Mouse (Mus musculus): ENCODE measurements around the gene Sall4. TPM values are rescaled to one million over a fixed set of nuclear protein-coding genes. Genes with fewer than 3 reads are reported as not detected.

Sall4 gene
- polyA plus RNA-seq, 1 experiment from 2014 or later = 0.08 TPM

DNA sequence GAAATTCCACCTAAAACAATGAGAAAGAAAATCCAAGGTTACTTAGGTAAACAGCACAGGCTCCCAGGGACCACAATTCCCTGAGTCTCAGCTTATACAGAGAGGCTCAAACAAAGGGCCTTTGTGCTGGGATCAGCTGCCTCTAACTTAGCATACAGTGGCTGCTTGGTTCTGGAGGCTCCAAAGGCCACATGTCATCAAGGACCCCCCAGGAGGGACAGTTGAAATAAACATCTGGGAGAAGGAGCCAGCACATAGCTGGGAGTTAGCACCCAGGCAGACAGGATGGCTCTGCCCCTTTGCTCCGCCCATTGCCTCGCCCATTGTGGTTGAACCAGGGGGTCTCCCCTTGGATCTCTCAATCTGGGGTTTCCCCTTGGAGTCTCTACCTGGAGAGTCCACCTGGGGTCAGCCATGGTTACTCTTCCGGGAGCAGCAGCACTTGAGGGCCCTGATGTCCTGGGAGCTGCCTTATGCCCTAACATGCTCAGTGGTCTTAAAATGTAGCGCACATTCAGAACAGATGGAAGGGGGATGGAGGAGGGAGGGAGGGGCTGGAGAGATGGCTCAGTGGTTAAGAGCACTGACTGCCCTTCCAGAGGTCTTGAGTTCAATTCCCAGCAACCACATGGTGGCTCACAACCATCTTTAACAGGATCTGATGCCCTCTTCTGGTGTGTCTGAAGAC lies 23.5 kb upstream of the Sall4 start:
- Histone ChIP-seq H3K27ac (ENCODE audit: low read depth, low read length) (no peak overlapping the region), H3K27me3 (replicated peaks; ENCODE audit: control insufficient read depth, insufficient read depth, low read length) (no peaks in the 10 kb centered on the region), H3K4me3 (ENCODE audit: low read depth, low read length) (no peak overlapping the region), H3K4me2 (replicated peaks; ENCODE audit: low read depth) (no peak overlapping the region), H3K36me3 (ENCODE audit: control insufficient read depth, insufficient read depth) (no peaks in the 10 kb centered on the region), H3K9me3 (ENCODE audit: control insufficient read depth) (no peaks in the 10 kb centered on the region), H3K9ac (ENCODE audit: low read depth, low read length) (no peak overlapping the region), H3K4me1 (replicated peaks; ENCODE audit: control insufficient read depth, insufficient read depth, low read length) (no peaks in the 10 kb centered on the region)
- WGBS = 63% methylated on average over 4 of the region's 4 CpGs
- ATAC-seq = no peak
- no peak for TF ChIP-seq CTCF (IDR thresholded peaks at IDR 0.05; ENCODE audit: low read depth)

DNA sequence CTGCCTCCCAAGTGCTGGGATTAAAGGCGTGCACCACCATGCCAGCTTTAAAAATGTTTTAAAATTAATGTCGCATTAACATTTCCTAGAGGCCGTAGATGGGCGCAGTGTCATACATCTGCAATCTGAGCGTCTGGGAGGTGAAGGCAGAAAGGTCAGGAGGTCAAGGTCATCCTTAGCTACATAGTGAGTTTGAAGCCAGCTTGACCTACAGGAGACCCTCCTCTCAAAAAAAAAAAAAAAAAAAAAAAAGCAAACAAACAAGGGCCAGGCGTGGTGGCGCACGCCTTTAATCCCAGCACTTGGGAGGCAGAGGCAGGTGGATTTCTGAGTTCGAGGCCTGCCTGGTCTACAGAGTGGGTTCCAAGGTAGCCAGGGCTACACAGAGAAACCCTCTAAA lies 18.4 kb upstream of the Sall4 start:
- Histone ChIP-seq H3K4me1 (replicated peaks; ENCODE audit: control insufficient read depth, insufficient read depth, low read length) (no peaks in the 10 kb centered on the region), H3K27me3 (replicated peaks; ENCODE audit: control insufficient read depth, insufficient read depth, low read length) (no peaks in the 10 kb centered on the region), H3K4me2 (replicated peaks; ENCODE audit: low read depth) (no peak overlapping the region), H3K36me3 (ENCODE audit: control insufficient read depth, insufficient read depth) (no peaks in the 10 kb centered on the region), H3K27ac (ENCODE audit: low read depth, low read length) (no peak overlapping the region), H3K4me3 (ENCODE audit: low read depth, low read length) (no peak overlapping the region), H3K9me3 (ENCODE audit: control insufficient read depth) (no peaks in the 10 kb centered on the region), H3K9ac (ENCODE audit: low read depth, low read length) (no peak overlapping the region)
- ATAC-seq = no peak
- 86% methylated on average over 9 of the region's 9 CpGs for WGBS
- TF ChIP-seq CTCF (IDR thresholded peaks at IDR 0.05; ENCODE audit: low read depth) = no peak

DNA sequence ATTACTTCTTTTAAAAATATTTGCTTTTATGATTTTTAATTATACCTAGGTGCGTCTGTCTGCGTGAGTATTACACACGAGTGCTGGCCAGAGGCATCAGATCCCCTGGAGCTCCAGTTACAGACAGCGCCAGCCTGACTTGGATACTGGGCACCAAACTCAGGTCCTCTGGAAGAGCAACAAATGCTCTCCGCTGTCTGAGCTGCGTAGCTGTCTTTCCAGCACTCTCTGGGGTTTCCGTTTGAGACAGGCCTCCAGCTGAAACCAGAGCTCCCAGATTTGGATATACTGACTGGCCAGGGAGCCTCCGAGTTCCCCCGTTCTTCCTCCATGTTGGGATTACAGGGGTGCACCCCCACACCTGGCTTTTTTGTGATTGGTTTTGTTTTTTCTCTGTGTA lies 12.9 kb upstream of the Sall4 start:
- H3K9ac ChIP-seq (ENCODE audit: low read depth, low read length) = no peak overlapping the region
- no peak overlapping the region for H3K27ac ChIP-seq (ENCODE audit: low read depth, low read length)
- H3K9me3 ChIP-seq (ENCODE audit: control insufficient read depth) = no peaks in the 10 kb centered on the region
- no peak overlapping the region for H3K4me3 ChIP-seq (ENCODE audit: low read depth, low read length)
- H3K27me3 ChIP-seq (replicated peaks; ENCODE audit: control insufficient read depth, insufficient read depth, low read length) = no peaks in the 10 kb centered on the region
- 57% methylated on average over 9 of the region's 9 CpGs for WGBS
- ATAC-seq = no peak
- no peak overlapping the region for H3K4me2 ChIP-seq (replicated peaks; ENCODE audit: low read depth)
- H3K36me3 ChIP-seq (ENCODE audit: control insufficient read depth, insufficient read depth) = no peaks in the 10 kb centered on the region
- no peak for TF ChIP-seq CTCF (IDR thresholded peaks at IDR 0.05; ENCODE audit: low read depth)
- no peaks in the 10 kb centered on the region for H3K4me1 ChIP-seq (replicated peaks; ENCODE audit: control insufficient read depth, insufficient read depth, low read length)

DNA sequence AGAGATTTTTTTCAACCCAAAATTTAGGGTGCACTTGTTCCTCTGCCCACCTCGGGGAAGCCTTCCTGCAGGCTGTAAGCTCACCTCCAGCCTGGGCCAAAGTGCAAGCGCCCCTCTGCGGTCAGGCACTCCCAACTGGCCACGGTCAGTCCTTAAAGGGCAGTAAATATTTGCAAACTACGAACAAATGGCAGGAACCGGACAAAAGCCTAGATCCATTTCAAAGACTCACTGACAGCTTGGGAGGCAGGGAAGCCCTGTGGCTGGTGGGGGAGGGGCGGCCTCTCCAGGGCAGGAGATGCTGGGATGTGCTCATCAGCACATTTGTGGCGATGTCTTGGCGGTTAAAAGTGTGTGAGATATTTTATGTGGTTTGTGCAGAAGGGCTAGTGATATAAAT lies 12.3 kb upstream of the Sall4 start:
- TF ChIP-seq CTCF (IDR thresholded peaks at IDR 0.05; ENCODE audit: low read depth) = no peak
- Histone ChIP-seq H3K9me3 (ENCODE audit: control insufficient read depth) (no peaks in the 10 kb centered on the region), H3K36me3 (ENCODE audit: control insufficient read depth, insufficient read depth) (no peaks in the 10 kb centered on the region), H3K9ac (ENCODE audit: low read depth, low read length) (no peak overlapping the region), H3K4me3 (ENCODE audit: low read depth, low read length) (no peak overlapping the region), H3K4me1 (replicated peaks; ENCODE audit: control insufficient read depth, insufficient read depth, low read length) (no peaks in the 10 kb centered on the region), H3K27ac (ENCODE audit: low read depth, low read length) (no peak overlapping the region), H3K27me3 (replicated peaks; ENCODE audit: control insufficient read depth, insufficient read depth, low read length) (no peaks in the 10 kb centered on the region), H3K4me2 (replicated peaks; ENCODE audit: low read depth) (no peak overlapping the region)
- no peak for ATAC-seq
- WGBS = 32% methylated on average over 9 of the region's 9 CpGs

DNA sequence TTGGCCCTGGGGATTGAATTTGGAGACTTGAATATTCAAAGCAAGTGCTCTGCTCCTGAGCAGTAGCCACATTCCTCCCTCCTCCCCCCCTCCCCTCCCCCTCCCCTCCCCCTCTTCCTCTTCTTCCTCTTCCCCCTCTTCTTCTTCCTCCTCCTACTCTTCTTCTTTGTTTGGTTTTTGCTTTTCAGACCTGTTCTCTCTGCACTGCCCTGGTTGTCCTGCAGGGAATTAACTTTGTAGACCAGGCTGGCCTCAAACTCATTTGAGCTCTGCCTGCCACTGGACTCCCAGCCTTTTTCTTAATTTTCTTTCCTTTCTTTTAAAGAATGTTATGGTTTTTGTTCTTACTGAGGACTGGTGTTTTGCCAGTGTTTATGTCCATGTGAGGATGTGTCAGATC lies 9.7 kb upstream of the Sall4 start:
- TF ChIP-seq CTCF (IDR thresholded peaks at IDR 0.05; ENCODE audit: low read depth) = no peak
- Histone ChIP-seq H3K4me3 (ENCODE audit: low read depth, low read length) (no peak overlapping the region), H3K27me3 (replicated peaks; ENCODE audit: control insufficient read depth, insufficient read depth, low read length) (no peaks in the 10 kb centered on the region), H3K4me1 (replicated peaks; ENCODE audit: control insufficient read depth, insufficient read depth, low read length) (no peaks in the 10 kb centered on the region), H3K27ac (ENCODE audit: low read depth, low read length) (no peak overlapping the region), H3K36me3 (ENCODE audit: control insufficient read depth, insufficient read depth) (no peaks in the 10 kb centered on the region), H3K9ac (ENCODE audit: low read depth, low read length) (no peak overlapping the region), H3K9me3 (ENCODE audit: control insufficient read depth) (no peaks in the 10 kb centered on the region), H3K4me2 (replicated peaks; ENCODE audit: low read depth) (no peak overlapping the region)
- no peak for ATAC-seq

DNA sequence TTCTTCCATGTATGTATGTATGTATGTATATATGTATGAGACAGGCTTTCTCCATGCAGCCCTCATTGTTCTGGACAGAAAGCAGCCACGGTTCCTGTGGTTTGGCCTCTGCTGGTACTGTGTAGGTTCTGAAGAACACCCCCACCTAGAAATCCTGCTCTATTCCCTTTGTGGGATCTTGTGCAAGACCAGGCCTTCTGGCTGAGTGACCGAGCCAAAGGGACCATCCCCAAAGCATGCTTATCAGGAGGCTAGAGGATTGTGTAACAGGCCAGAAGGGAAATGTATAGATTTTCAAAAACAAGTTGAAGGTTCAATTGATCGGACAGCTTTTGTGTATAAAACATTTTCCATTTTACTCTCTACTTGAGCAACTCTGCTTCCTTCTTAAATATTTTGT lies 8.5 kb upstream of the Sall4 start:
- WGBS = 79% methylated on average over 3 of the region's 3 CpGs
- no peaks in the 10 kb centered on the region for H3K9me3 ChIP-seq (ENCODE audit: control insufficient read depth)

DNA sequence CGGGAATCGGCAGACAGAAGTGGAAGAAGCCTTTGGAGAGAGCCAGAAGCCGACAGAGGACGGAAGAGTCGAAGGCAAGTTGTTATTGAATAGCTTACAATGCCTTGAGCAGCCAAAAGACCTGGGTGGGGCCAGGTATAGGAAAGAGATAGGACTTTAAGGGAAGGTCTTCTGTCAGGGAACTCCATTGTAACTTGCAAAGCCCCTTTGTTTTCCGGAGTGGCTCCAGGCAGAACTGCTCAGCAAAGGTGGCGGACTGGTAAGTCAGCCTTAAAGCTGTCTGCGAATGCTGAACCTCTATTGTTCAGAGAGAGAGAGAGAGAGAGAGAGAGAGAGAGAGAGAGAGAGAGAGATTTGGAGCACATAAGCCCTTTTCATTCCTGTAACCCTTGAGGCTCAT lies 1.5 kb upstream of the Sall4 start:
- Histone ChIP-seq H3K36me3 (ENCODE audit: control insufficient read depth, insufficient read depth) (no peaks in the 10 kb centered on the region; the same call in 1 of the 2 replicates), H3K9me3 (ENCODE audit: control insufficient read depth) (no peaks in the 10 kb centered on the region), H3K4me2 (replicated peaks; ENCODE audit: low read depth) (no peak overlapping the region), H3K27me3 (replicated peaks; ENCODE audit: control insufficient read depth, insufficient read depth, low read length) (peaks cover 47% of the 10 kb centered on the region), H3K27ac (ENCODE audit: low read depth, low read length) (no peak overlapping the region), H3K4me3 (ENCODE audit: low read depth, low read length) (no peak overlapping the region), H3K4me1 (replicated peaks; ENCODE audit: control insufficient read depth, insufficient read depth, low read length) (peaks cover 7% of the 10 kb centered on the region), H3K9ac (ENCODE audit: low read depth, low read length) (no peak overlapping the region)
- whole genome bisulfite sequencing = 58% methylated on average over 8 of the region's 8 CpGs
- no peak for ATAC-seq
- TF ChIP-seq CTCF (IDR thresholded peaks at IDR 0.05; ENCODE audit: low read depth) = no peak

More for the DNA sequence above, 8.5 kb upstream of the Sall4 start:
- Histone ChIP-seq H3K9ac (ENCODE audit: low read depth, low read length) (no peak overlapping the region), H3K27ac (ENCODE audit: low read depth, low read length) (no peak overlapping the region), H3K36me3 (ENCODE audit: control insufficient read depth, insufficient read depth) (no peaks in the 10 kb centered on the region), H3K4me2 (replicated peaks; ENCODE audit: low read depth) (no peak overlapping the region), H3K4me1 (replicated peaks; ENCODE audit: control insufficient read depth, insufficient read depth, low read length) (no peaks in the 10 kb centered on the region), H3K27me3 (replicated peaks; ENCODE audit: control insufficient read depth, insufficient read depth, low read length) (no peaks in the 10 kb centered on the region), H3K4me3 (ENCODE audit: low read depth, low read length) (no peak overlapping the region)
- TF ChIP-seq CTCF (IDR thresholded peaks at IDR 0.05; ENCODE audit: low read depth) = no peak
- no peak for ATAC-seq

Data from intestine, postnatal 0 days (tissue).